Mouse (Mus musculus) heart, embryonic 15.5 days (tissue): ENCODE measurements around the gene Ndufb4. TPM values are rescaled to one million over a fixed set of nuclear protein-coding genes. Genes with fewer than 3 reads are reported as not detected.
"Not testable (repeated sequence)": the region's sequence is repeated elsewhere in the genome, so short reads cannot be mapped to it uniquely, and the experiment has no call there.

ENCODE experiments used
- ATAC-seq: fragments of 200-750 bp; cut with Nextera tagmentation; replicated peaks from 2 replicates; pipeline ENCODE4 v1.8.0; 2017; ENCODE audit warnings: low read depth, moderate TSS enrichment; ENCODE audit not compliant: insufficient number of reproducible peaks, insufficient read depth, low FRiP score
- H3K27ac ChIP-seq: fragments of 300-500 bp; sonication (generic); 2 replicates; pipeline ENCODE4 v1.5.1; 2015; ENCODE audit warnings: mild to moderate bottlenecking, inconsistent platforms
- H3K27me3 ChIP-seq: fragments of 300-500 bp; sonication (generic); 2 replicates; pipeline ENCODE4 v1.6.1; 2015; ENCODE audit warnings: inconsistent platforms
- H3K36me3 ChIP-seq: fragments of 300-500 bp; sonication (generic); 2 replicates; pipeline ENCODE4 v1.6.1; 2015; ENCODE audit warnings: mild to moderate bottlenecking, inconsistent platforms
- H3K4me1 ChIP-seq: fragments of 300-500 bp; sonication (generic); replicated peaks from 2 replicates; pipeline ENCODE4 v1.6.1; 2015; ENCODE audit warnings: inconsistent platforms
- H3K4me2 ChIP-seq: fragments of 300-500 bp; sonication (generic); 2 replicates; pipeline ENCODE4 v1.6.1; 2015; ENCODE audit warnings: inconsistent platforms, mild to moderate bottlenecking, moderate library complexity
- H3K4me3 ChIP-seq: fragments of 300-500 bp; sonication (generic); 2 replicates; pipeline ENCODE4 v1.5.1; 2015; ENCODE audit warnings: mild to moderate bottlenecking, inconsistent platforms
- H3K9ac ChIP-seq: fragments of 300-500 bp; sonication (generic); 2 replicates; pipeline ENCODE4 v1.6.1; 2015; ENCODE audit warnings: mild to moderate bottlenecking, inconsistent platforms
- H3K9me3 ChIP-seq: fragments of 300-500 bp; sonication (generic); replicated peaks from 2 replicates; pipeline ENCODE4 v1.6.1; 2016; ENCODE audit warnings: inconsistent platforms
- WGBS: fragments of 180-500 bp; shearing (Covaris S2); methylation state at CpG from one replicate; pipeline ENCODE4 v1.1.7; 2015; ENCODE audit warnings: mixed read lengths; 5-methylcytosine and 5-hydroxymethylcytosine counted together
- polyA plus RNA-seq: library from polyadenylated mRNA; unstranded; fragments of >200 nt; fragmentation: Nextera tagmentation; extraction: Ambion mirVana; gene quantifications from 2 replicates; pipeline ENCODE4 v1.2.1, GENCODE M21; 2015

Gene Ndufb4
- polyA plus RNA-seq, 1 experiment from 2014 or later, result 134 TPM

DNA sequence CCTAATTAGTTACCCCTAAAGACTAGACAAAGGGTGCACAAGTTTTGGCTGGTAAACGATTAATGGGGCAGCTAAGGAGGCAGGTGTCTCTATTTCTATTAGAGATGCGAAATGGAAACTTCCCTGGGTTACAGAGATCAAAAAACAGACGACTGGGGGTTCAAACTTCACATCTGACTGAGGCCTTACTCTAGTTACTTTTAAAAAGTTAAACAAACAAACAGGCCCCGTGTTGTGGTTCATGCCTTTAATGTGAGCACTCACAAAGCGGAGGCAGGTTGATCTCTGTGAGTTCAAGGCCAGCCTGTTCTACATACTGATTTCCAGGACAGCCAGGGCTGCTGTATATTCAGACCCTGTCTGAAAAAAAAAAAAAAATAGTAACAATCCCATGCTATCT lies 1.6 kb downstream of the Ndufb4 start:
- no peaks in the 10 kb centered on the region for H3K27me3 ChIP-seq
- peaks cover 21% of the 10 kb centered on the region for H3K4me1 ChIP-seq
- H3K9me3 ChIP-seq, result no peaks in the 10 kb centered on the region
- H3K27ac ChIP-seq, result no peak overlapping the region
- ATAC-seq, result no peak
- WGBS, result 82% methylated on average over 5 of the region's 5 CpGs
- 0 out of 2 replicates have a peak overlapping the region, but pooled peaks have one; percentile 23 for H3K9ac ChIP-seq
- peaks cover 7% of the 10 kb centered on the region for H3K36me3 ChIP-seq
- peak overlapping the region; percentile 70 for H3K4me2 ChIP-seq
- H3K4me3 ChIP-seq, result peak overlapping the region; percentile 77

DNA sequence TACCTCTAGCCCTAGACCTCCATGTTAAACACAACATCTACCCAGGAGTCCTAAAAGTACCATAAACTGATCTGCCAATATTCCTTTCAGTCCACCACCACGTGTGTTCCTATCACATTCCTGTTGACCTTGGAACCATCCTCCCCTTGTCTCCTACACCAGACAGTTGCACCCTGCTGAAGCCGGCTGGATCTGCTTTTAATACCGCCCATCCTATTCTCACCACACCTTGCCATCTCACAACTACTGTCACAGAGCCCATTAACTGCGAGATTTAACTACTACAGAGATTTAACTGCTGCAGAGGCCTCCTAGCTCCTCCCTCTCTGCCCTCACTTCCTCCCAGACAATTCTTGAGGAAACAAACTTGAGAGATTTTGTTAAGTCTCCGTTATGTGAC lies 2.8 kb downstream of the Ndufb4 start:
- WGBS, result 61% methylated on average over 5 of the region's 5 CpGs
- Histone ChIP-seq H3K27me3 (no peaks in the 10 kb centered on the region), H3K4me3 (no peak overlapping the region), H3K27ac (no peak overlapping the region), H3K36me3 (peaks cover 19% of the 10 kb centered on the region), H3K4me2 (0 out of 2 replicates have a peak overlapping the region, but pooled peaks have one; percentile 2), H3K4me1 (peaks cover 21% of the 10 kb centered on the region), H3K9ac (no peak overlapping the region), H3K9me3 (no peaks in the 10 kb centered on the region)
- no peak for ATAC-seq

DNA sequence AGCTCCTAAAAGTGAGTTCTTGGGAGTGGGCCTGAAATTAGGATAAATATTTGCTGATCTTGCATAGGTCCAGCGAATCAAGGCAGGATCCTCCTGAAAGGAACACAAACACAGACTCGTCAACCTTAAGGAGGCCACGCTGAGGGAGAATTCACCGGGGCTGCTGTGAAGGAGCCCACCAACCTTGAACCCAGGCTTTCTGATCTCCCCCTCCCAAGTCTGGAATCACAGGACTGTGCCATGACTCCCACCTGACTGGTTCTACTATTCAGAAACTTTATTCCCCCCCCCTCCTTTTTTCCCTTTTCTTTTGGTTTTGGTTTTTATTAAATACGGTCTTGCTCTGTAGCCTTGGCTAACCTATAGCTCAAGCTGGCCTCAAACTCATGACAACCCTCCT lies 5.2 kb downstream of the Ndufb4 start:
- Histone ChIP-seq H3K4me2 (no peak overlapping the region), H3K9ac (no peak overlapping the region), H3K4me1 (peaks cover 19% of the 10 kb centered on the region), H3K27ac (no peak overlapping the region), H3K36me3 (peaks cover 32% of the 10 kb centered on the region), H3K9me3 (no peaks in the 10 kb centered on the region), H3K27me3 (no peaks in the 10 kb centered on the region), H3K4me3 (no peak overlapping the region)
- no peak for ATAC-seq
- 87% methylated on average over 5 of the region's 5 CpGs for WGBS

DNA sequence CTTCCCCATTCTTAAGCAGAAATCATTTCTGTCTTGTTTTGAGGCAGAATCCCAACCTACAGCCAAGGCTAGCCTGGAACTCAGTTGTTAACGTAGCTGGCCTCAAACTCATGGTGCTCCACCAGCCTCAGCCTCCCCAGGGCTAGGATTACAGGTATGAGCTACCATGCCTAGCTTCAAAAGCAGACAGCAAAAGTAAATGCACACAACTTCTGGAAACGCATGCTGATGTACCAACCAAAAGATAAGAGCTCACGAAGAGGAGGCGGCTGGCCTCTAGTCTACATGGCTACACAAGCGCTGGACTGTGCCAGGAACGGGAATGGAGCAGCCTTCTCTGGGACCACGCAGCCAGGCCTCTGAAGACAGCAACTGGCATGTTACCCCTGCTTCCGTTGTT lies 6.3 kb downstream of the Ndufb4 start:
- Histone ChIP-seq H3K27ac (no peak overlapping the region), H3K9ac (no peak overlapping the region), H3K4me2 (no peak overlapping the region), H3K36me3 (peaks cover 32% of the 10 kb centered on the region), H3K4me3 (no peak overlapping the region), H3K4me1 (peaks cover 16% of the 10 kb centered on the region), H3K27me3 (no peaks in the 10 kb centered on the region), H3K9me3 (no peaks in the 10 kb centered on the region)
- 78% methylated on average over 8 of the region's 8 CpGs for WGBS
- no peak for ATAC-seq

DNA sequence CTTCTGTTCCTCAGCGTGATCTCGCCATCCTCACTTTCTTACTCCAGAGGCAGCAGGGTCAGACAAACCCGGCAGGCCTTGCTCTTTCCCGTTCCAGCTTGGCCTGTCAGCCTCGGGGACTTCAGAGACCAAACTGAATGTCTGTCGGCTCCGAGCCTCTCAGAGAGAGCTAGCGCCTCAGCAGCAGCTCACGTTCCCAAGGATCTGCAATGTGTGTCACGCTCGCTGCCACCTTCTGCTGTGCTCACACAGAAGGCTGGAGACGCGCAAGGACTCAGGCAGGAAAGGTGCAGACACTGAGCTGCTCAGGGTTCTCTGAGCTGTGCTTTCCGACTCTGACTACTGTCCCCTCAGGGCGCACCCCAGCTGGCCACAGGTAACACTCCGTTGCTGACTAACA lies 7.2 kb downstream of the Ndufb4 start:
- Histone ChIP-seq H3K27me3 (no peaks in the 10 kb centered on the region), H3K9me3 (no peaks in the 10 kb centered on the region), H3K36me3 (peaks cover 32% of the 10 kb centered on the region), H3K4me3 (no peak overlapping the region), H3K9ac (no peak overlapping the region), H3K4me2 (no peak overlapping the region), H3K27ac (no peak overlapping the region), H3K4me1 (peaks cover 8% of the 10 kb centered on the region)
- no peak for ATAC-seq
- 84% methylated on average over 16 of the region's 16 CpGs for WGBS

DNA sequence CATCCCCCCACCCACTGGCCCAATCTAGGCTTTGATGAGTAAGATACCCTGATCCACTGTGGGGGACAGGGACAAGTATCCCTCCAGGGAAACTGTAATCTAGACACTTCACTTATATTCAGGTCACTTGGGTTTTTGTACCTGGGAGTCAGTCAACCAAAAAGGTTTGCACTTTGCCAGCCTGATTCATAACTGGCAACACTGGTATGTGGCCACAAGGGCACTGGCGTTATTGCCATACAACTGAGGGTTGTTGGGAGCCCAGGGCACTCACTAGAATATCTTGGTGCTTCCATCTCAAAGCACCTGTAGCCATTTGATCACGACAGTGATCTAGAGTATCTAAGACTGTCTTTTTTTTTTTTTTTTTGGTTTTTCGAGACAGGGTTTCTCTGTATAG lies 8.5 kb downstream of the Ndufb4 start:
- no peak overlapping the region for H3K27ac ChIP-seq
- H3K4me3 ChIP-seq, result no peak overlapping the region
- no peaks in the 10 kb centered on the region for H3K27me3 ChIP-seq
- peaks cover 32% of the 10 kb centered on the region for H3K36me3 ChIP-seq
- no peak overlapping the region for H3K9ac ChIP-seq
- no peaks in the 10 kb centered on the region for H3K9me3 ChIP-seq
- ATAC-seq, result no peak
- no peaks in the 10 kb centered on the region for H3K4me1 ChIP-seq
- H3K4me2 ChIP-seq, result no peak overlapping the region
- WGBS, result 97% methylated on average over 3 of the region's 3 CpGs

DNA sequence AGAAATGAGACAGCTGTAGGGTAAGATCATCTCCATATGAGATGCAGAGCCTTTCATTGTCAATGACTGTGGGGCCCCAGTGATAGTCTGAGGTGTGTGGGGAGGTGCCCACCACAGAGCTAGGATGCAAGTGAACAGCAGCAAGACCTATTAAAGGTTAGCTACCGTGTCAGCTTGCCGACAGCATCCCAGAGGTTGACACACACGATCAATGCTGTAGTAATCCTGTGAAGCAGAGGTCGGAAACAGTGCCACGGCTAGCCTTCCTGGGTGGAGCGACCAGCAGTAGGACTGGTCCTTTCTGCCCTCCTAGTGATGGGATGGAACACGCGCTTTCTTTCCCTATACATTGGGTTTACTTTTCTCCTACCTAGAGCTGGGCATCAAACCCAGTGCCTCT lies 9.0 kb downstream of the Ndufb4 start:
- no peaks in the 10 kb centered on the region for H3K4me1 ChIP-seq
- H3K9me3 ChIP-seq, result no peaks in the 10 kb centered on the region
- H3K27ac ChIP-seq, result no peak overlapping the region
- 84% methylated on average over 8 of the region's 8 CpGs for WGBS
- no peak overlapping the region for H3K9ac ChIP-seq
- no peak for ATAC-seq
- no peak overlapping the region for H3K4me3 ChIP-seq
- H3K4me2 ChIP-seq, result no peak overlapping the region
- H3K36me3 ChIP-seq, result peaks cover 32% of the 10 kb centered on the region
- no peaks in the 10 kb centered on the region for H3K27me3 ChIP-seq

DNA sequence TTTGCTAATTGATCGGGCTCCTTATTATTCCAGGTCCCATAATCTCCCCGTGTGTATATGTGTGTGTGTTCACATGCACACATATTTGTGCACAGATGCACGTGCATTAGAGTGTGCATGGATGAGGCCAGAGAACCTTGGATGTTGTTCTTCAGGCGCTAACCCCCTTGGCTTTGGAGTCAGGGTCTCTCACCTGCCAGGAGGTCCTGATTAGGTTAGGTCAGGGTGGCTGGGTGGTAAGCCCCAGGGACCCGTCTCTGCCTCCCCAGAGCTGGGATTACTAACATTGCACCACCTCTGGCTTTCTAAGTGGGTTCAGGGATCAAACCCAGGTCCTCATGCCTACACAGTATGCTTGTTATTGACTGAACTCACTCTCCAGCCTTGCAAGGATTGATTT lies 9.8 kb downstream of the Ndufb4 start:
- Histone ChIP-seq H3K9ac (no peak overlapping the region), H3K9me3 (no peaks in the 10 kb centered on the region), H3K36me3 (peaks cover 32% of the 10 kb centered on the region), H3K27me3 (no peaks in the 10 kb centered on the region), H3K4me1 (no peaks in the 10 kb centered on the region), H3K4me2 (no peak overlapping the region), H3K4me3 (no peak overlapping the region), H3K27ac (no peak overlapping the region)
- ATAC-seq, result no peak
- 88% methylated on average over 5 of the region's 5 CpGs for WGBS

DNA sequence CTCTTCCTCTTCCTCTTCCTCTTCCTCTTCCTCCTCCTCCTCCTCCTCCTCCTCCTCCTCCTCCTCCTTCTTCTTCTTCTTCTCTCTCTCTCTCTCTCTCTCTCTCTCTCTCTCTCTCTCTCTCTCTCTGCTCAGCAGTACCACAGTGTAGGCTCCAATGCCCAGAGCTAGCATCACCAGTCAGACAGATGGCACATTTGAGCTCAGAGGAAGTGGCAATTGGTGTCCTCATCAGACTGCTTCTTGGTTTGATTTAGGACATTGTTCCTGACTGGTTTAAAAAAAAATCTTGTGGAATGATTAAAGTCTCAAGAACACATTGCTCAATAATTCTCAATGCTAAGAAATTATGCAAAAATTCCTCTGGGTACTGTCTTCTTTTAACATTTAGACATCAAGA lies 13.7 kb downstream of the Ndufb4 start:
- not testable (repeated sequence) for H3K27ac ChIP-seq, H3K9ac ChIP-seq, H3K36me3 ChIP-seq, H3K27me3 ChIP-seq, H3K4me3 ChIP-seq, H3K4me1 ChIP-seq, H3K9me3 ChIP-seq, ATAC-seq, H3K4me2 ChIP-seq

DNA sequence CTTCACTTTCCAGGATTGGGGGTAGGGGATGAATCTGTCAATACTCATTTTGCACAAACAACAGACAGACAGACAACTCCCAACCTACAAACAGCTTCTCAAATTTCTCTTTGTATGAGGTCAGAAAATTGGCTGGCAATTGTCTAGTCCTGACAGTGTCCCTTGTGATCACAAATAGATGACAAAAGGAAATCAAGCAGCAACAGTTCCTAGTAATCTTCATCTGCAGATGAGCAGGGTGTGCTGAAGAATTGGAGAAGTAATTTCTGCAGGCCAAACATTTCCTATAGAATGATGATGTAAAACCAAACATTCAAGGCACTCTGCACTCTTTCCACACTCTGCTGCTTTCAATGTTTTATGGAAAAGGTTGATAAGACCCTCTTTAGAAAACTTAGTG lies 16.5 kb downstream of the Ndufb4 start:
- H3K4me2 ChIP-seq, result no peak overlapping the region
- H3K27me3 ChIP-seq, result no peaks in the 10 kb centered on the region
- ATAC-seq, result no peak
- H3K4me1 ChIP-seq, result no peaks in the 10 kb centered on the region
- H3K4me3 ChIP-seq, result no peak overlapping the region
- no peaks in the 10 kb centered on the region for H3K36me3 ChIP-seq
- H3K9me3 ChIP-seq, result no peaks in the 10 kb centered on the region
- H3K9ac ChIP-seq, result no peak overlapping the region
- H3K27ac ChIP-seq, result no peak overlapping the region

DNA sequence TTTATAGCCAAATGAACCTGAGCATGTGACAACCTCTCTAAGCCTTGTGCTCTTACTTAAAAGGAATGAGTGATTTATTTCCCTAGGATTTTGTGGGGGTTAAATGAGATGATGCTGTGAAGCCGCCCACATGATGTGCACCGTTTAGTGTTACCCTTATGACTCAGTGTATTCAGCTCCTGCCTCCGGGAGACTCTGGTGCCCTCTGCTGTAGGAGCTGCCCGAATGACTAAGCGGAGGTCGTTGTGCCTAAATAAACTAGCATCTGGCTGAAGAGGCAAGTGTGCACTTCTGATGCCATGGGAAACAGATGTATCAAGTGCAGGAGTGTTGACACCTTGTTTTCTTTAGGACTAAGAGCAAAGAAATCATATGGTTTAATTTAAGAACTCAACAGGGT lies 18.1 kb downstream of the Ndufb4 start:
- H3K36me3 ChIP-seq, result no peaks in the 10 kb centered on the region
- no peak overlapping the region for H3K9ac ChIP-seq
- no peaks in the 10 kb centered on the region for H3K27me3 ChIP-seq
- no peak overlapping the region for H3K27ac ChIP-seq
- H3K4me3 ChIP-seq, result no peak overlapping the region
- no peak for ATAC-seq
- no peak overlapping the region for H3K4me2 ChIP-seq
- no peaks in the 10 kb centered on the region for H3K4me1 ChIP-seq
- no peaks in the 10 kb centered on the region for H3K9me3 ChIP-seq
- WGBS, result 39% methylated on average over 6 of the region's 6 CpGs

DNA sequence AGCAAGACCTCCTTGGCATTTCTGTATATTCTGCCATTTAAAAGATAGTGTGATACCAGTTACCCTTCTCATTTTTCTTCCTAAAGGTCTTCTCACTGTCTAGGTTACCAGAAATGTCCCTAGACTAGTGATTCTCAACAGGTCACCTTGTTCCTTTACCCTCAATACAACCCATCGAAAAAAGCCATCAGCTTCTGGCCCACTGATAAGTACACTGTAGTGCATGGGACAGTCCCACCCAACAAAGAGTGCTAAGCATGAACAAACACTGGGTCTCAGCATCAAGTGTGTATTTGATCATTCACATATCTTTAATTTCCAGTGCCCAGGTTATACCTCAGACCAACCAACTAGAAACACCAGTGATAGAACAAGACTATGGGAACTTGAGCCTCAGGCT lies 19.2 kb downstream of the Ndufb4 start:
- Histone ChIP-seq H3K4me2 (no peak overlapping the region), H3K27me3 (no peaks in the 10 kb centered on the region), H3K4me3 (no peak overlapping the region), H3K4me1 (no peaks in the 10 kb centered on the region), H3K9me3 (no peaks in the 10 kb centered on the region), H3K36me3 (no peaks in the 10 kb centered on the region), H3K27ac (no peak overlapping the region), H3K9ac (no peak overlapping the region)
- 90% methylated on average over 1 of the region's 1 CpGs for WGBS
- no peak for ATAC-seq

DNA sequence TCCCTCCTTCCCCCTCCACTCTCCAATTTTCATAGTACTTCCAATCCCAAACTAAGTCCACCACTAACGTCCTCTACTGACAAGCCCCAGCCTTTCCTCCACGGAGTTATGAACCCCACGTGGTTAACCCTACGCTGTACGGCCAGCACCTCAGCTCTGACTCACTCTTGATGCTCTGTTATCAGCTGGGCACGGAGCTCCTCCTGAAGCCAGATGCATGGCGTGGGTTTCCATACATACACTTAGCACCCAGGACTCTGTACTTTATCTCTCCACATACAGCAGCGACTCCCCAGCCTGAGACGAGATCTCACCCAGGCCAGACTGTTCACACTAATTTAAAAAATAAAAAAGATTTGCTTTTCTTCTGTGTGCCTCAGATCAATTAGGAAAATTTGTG lies 19.7 kb downstream of the Ndufb4 start:
- 51% methylated on average over 9 of the region's 9 CpGs for WGBS

More for the DNA sequence above, 19.7 kb downstream of the Ndufb4 start:
- Histone ChIP-seq H3K4me2 (peak overlapping the region; percentile 29), H3K4me1 (no peaks in the 10 kb centered on the region), H3K36me3 (no peaks in the 10 kb centered on the region), H3K4me3 (no peak overlapping the region), H3K9me3 (no peaks in the 10 kb centered on the region), H3K9ac (no peak overlapping the region), H3K27me3 (no peaks in the 10 kb centered on the region), H3K27ac (no peak overlapping the region)
- no peak for ATAC-seq
